ENCODE assay signal across 14 mouse cellular contexts in the genomic region with DNA sequence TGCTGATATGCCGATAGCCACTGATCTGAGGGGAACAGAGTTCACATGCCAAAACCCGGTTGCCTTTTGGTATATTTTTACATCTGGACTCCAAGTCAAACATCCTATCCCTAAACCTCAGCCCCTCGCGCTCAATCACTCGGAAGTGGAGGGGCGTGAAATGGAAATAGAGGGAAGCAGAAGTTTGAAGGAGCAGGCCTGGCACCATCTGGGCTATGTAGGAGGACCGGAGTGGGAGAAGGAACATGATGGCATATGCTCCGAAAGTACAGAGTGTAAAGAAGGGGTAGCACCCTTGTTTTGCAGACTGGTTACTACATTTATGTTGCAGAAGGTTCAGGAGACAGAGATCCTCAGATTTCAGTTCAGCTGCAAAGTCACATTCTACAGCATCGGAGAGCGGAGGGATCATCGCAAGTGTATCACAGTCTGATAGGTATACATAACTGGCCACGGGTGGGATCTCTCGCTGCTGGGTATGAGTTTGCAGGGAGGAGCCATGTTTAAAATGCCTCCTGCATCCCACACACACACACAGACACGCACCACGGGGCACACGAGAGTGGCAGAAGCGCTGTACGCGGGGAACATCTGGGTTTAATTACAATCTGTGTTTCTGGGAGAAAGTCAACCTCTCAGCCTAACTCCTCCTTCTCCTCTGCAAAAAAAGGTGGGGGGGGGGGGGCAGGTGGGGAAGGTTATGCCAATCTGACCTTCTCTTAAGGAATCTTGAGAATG.
A peak's percentile ranks its signal among the peaks of the same experiment; 100 is the strongest.
DNase-seq lines count a peak whose midpoint lies in the region; ATAC-seq and TF ChIP-seq lines count a peak whose summit lies in the region.
"Had no signal": no experiment of that assay in that cellular context is flagged by ENCODE, and none has a peak within 500 bp of the region (broad histone marks: within the 10 kb centered on the region; RNA-seq: fewer than 3 reads in every experiment).

No protein-coding gene starts in this region.

- H3K4me2 ChIP-seq in hindbrain, embryonic 12.5 days (replicated peaks) = 0 out of 2 replicates have a peak overlapping the region, but pooled peaks have one; percentile 9
- no peak overlapping the region for H3K4me2 ChIP-seq in hindbrain, postnatal 0 days (ENCODE audit: low read depth, low read length)
- peak overlapping the region; percentile 52 for H3K4me2 ChIP-seq in embryonic facial prominence, embryonic 14.5 days (ENCODE audit: low read depth, low read length)
- H3K4me2 ChIP-seq in limb, embryonic 15.5 days = no peak overlapping the region
- H3K4me2 ChIP-seq in midbrain, embryonic 11.5 days = no peak overlapping the region
- H3K4me2 ChIP-seq: midbrain, embryonic 15.5 days had no signal

- no peaks in the 10 kb centered on the region for H3K27me3 ChIP-seq in hindbrain, embryonic 12.5 days
- H3K27me3 ChIP-seq in hindbrain, postnatal 0 days (ENCODE audit: insufficient read depth, low read length) = no peaks in the 10 kb centered on the region
- H3K27me3 ChIP-seq in embryonic facial prominence, embryonic 14.5 days (replicated peaks; ENCODE audit: control insufficient read depth, insufficient read depth, low read length) = no peaks in the 10 kb centered on the region
- H3K27me3 ChIP-seq in limb, embryonic 15.5 days = no peaks in the 10 kb centered on the region
- H3K27me3 ChIP-seq in midbrain, embryonic 11.5 days (ENCODE audit: control insufficient read depth, insufficient read depth, low read length) = no peaks in the 10 kb centered on the region
- H3K27me3 ChIP-seq: midbrain, embryonic 15.5 days; Patski had no signal

- H3K9ac ChIP-seq in hindbrain, embryonic 12.5 days = no peak overlapping the region
- no peak overlapping the region for H3K9ac ChIP-seq in hindbrain, postnatal 0 days (replicated peaks; ENCODE audit: low read length)
- peak overlapping the region; percentile 3; the same call in 1 of the 2 replicates for H3K9ac ChIP-seq in embryonic facial prominence, embryonic 14.5 days (ENCODE audit: low read depth, low read length)
- H3K9ac ChIP-seq in limb, embryonic 15.5 days = no peak overlapping the region
- no peak overlapping the region for H3K9ac ChIP-seq in midbrain, embryonic 11.5 days (ENCODE audit: low read length)
- H3K9ac ChIP-seq: midbrain, embryonic 15.5 days had no signal

- WGBS in hindbrain, embryonic 12.5 days = 73% methylated on average over 19 of the region's 19 CpGs
- 84% methylated on average over 19 of the region's 19 CpGs for WGBS in hindbrain, postnatal 0 days
- WGBS in embryonic facial prominence, embryonic 14.5 days = 45% methylated on average over 19 of the region's 19 CpGs
- WGBS in limb, embryonic 15.5 days = 47% methylated on average over 19 of the region's 19 CpGs
- 82% methylated on average over 19 of the region's 19 CpGs for WGBS in midbrain, embryonic 11.5 days

- H3K36me3 ChIP-seq in hindbrain, embryonic 12.5 days = no peaks in the 10 kb centered on the region
- H3K36me3 ChIP-seq in hindbrain, postnatal 0 days (ENCODE audit: insufficient read depth, low read length) = no peaks in the 10 kb centered on the region
- H3K36me3 ChIP-seq in embryonic facial prominence, embryonic 14.5 days (ENCODE audit: control insufficient read depth, insufficient read depth, low read length) = no peaks in the 10 kb centered on the region
- H3K36me3 ChIP-seq in limb, embryonic 15.5 days = no peaks in the 10 kb centered on the region
- H3K36me3 ChIP-seq in midbrain, embryonic 11.5 days (ENCODE audit: control insufficient read depth, insufficient read depth, low read length) = no peaks in the 10 kb centered on the region
- H3K36me3 ChIP-seq: midbrain, embryonic 15.5 days had no signal

- H3K9me3 ChIP-seq in hindbrain, embryonic 12.5 days (replicated peaks) = no peaks in the 10 kb centered on the region
- H3K9me3 ChIP-seq in hindbrain, postnatal 0 days (ENCODE audit: low read length) = no peaks in the 10 kb centered on the region
- H3K9me3 ChIP-seq in embryonic facial prominence, embryonic 14.5 days (ENCODE audit: control insufficient read depth, low read length) = no peaks in the 10 kb centered on the region
- H3K9me3 ChIP-seq in limb, embryonic 15.5 days = no peaks in the 10 kb centered on the region
- H3K9me3 ChIP-seq in midbrain, embryonic 11.5 days (ENCODE audit: control insufficient read depth, low read length) = no peaks in the 10 kb centered on the region
- H3K9me3 ChIP-seq: midbrain, embryonic 15.5 days had no signal

- H3K4me1 ChIP-seq in hindbrain, embryonic 12.5 days = no peaks in the 10 kb centered on the region
- H3K4me1 ChIP-seq in hindbrain, postnatal 0 days (ENCODE audit: insufficient read depth, low read length) = no peaks in the 10 kb centered on the region
- 0 out of 2 replicates have a peak, but pooled peaks cover 7% of the 10 kb centered on the region for H3K4me1 ChIP-seq in embryonic facial prominence, embryonic 14.5 days (ENCODE audit: control insufficient read depth, insufficient read depth, low read length)
- peaks cover 7% of the 10 kb centered on the region; the same call in 1 of the 2 replicates for H3K4me1 ChIP-seq in limb, embryonic 15.5 days
- H3K4me1 ChIP-seq in midbrain, embryonic 11.5 days (ENCODE audit: control insufficient read depth, insufficient read depth, low read length) = no peaks in the 10 kb centered on the region
- H3K4me1 ChIP-seq: midbrain, embryonic 15.5 days had no signal

- H3K27ac ChIP-seq in hindbrain, embryonic 12.5 days = no peak overlapping the region; the same call in 1 of the 2 replicates
- no peak overlapping the region for H3K27ac ChIP-seq in hindbrain, postnatal 0 days
- H3K27ac ChIP-seq in embryonic facial prominence, embryonic 14.5 days (replicated peaks; ENCODE audit: low read depth, low read length) = peak overlapping the region; percentile 44; the same call in 1 of the 2 replicates
- H3K27ac ChIP-seq in limb, embryonic 15.5 days = 0 out of 2 replicates have a peak overlapping the region, but pooled peaks have one; percentile 11
- no peak overlapping the region for H3K27ac ChIP-seq in midbrain, embryonic 11.5 days (ENCODE audit: low read depth, low read length)
- H3K27ac ChIP-seq: midbrain, embryonic 15.5 days; stomach, postnatal 0 days had no signal

- H3K4me3 ChIP-seq in hindbrain, embryonic 12.5 days = no peak overlapping the region
- H3K4me3 ChIP-seq in hindbrain, postnatal 0 days (ENCODE audit: low read length) = no peak overlapping the region
- peak overlapping the region; percentile 26 for H3K4me3 ChIP-seq in embryonic facial prominence, embryonic 14.5 days (ENCODE audit: low read depth, low read length)
- H3K4me3 ChIP-seq in limb, embryonic 15.5 days = no peak overlapping the region
- H3K4me3 ChIP-seq in midbrain, embryonic 11.5 days (ENCODE audit: low read depth, low read length) = no peak overlapping the region
- H3K4me3 ChIP-seq: erythroblast, embryonic 14.5 days; midbrain, embryonic 15.5 days had no signal

- no peak for DNase-seq in hindbrain, postnatal 0 days (ENCODE audit: low spot score)
- peak; percentile 34 for DNase-seq in embryonic facial prominence, embryonic 14.5 days (ENCODE audit: low spot score)
- peak; percentile 84 for DNase-seq in layer of hippocampus, adult 9-11 months
- DNase-seq in midbrain, embryonic 11.5 days (ENCODE audit: low spot score, missing footprints) = no peak
- no peak for DNase-seq in thymus, postnatal 0 days (ENCODE audit: low spot score)
- no peak for DNase-seq in urinary bladder, postnatal 10 days (ENCODE audit: low spot score)
- DNase-seq: B cell, adult 2 months; lung, adult 18-20 months had no signal

- no peak for ATAC-seq in hindbrain, embryonic 12.5 days (ENCODE audit: low FRiP score)
- ATAC-seq in hindbrain, postnatal 0 days = no peak
- no peak for ATAC-seq in embryonic facial prominence, embryonic 14.5 days (ENCODE audit: low read depth)
- no peak for ATAC-seq in limb, embryonic 15.5 days (ENCODE audit: insufficient number of reproducible peaks, low FRiP score, low TSS enrichment, low read depth)
- no peak for ATAC-seq in midbrain, embryonic 11.5 days (ENCODE audit: low FRiP score)
- ATAC-seq: midbrain, embryonic 15.5 days; Patski had no signal

- no peak for TF ChIP-seq CTCF in hindbrain, postnatal 0 days (IDR thresholded peaks at IDR 0.05; ENCODE audit: low read depth)

Comparison
In these comparisons a context has a peak if more than half of its experiments do, and no peak if none do; other contexts are left out.
1. H3K4me2 ChIP-seq: peak in hindbrain, embryonic 12.5 days (single experiment) and embryonic facial prominence, embryonic 14.5 days (single experiment); none in hindbrain, postnatal 0 days (single experiment), limb, embryonic 15.5 days (single experiment) and midbrain, embryonic 11.5 days (single experiment).
2. H3K27ac ChIP-seq: peak in embryonic facial prominence, embryonic 14.5 days (single experiment) and limb, embryonic 15.5 days (single experiment); none in hindbrain, embryonic 12.5 days (single experiment), hindbrain, postnatal 0 days (single experiment) and midbrain, embryonic 11.5 days (single experiment).
3. DNase-seq: peak in embryonic facial prominence, embryonic 14.5 days (single experiment) and layer of hippocampus, adult 9-11 months (single experiment); none in hindbrain, postnatal 0 days (single experiment), midbrain, embryonic 11.5 days (single experiment), thymus, postnatal 0 days (single experiment) and urinary bladder, postnatal 10 days (single experiment).